22 mouse cellular contexts compared by ENCODE assay signal in genomic region chr5:119964751-119965150, GRCm38 (mm10).
"Had no signal": no experiment of that assay in that cellular context is flagged by ENCODE, and none has a peak within 500 bp of the region (broad histone marks: within the 10 kb centered on the region; RNA-seq: fewer than 3 reads in every experiment).

No protein-coding gene starts in this region.

- H3K27ac ChIP-seq: lung, embryonic 15.5 days; macrophage; midbrain, embryonic 10.5 days; midbrain, embryonic 12.5 days; neural tube, embryonic 13.5 days; neural tube, embryonic 15.5 days had no signal

- H3K9me3 ChIP-seq: lung, embryonic 15.5 days; megakaryocyte, embryonic 14.5 days; midbrain, embryonic 10.5 days; midbrain, embryonic 12.5 days; neural tube, embryonic 13.5 days; neural tube, embryonic 15.5 days had no signal

- H3K4me2 ChIP-seq: lung, embryonic 15.5 days; midbrain, embryonic 12.5 days; neural tube, embryonic 13.5 days; neural tube, embryonic 15.5 days had no signal

- H3K9ac ChIP-seq: lung, embryonic 15.5 days; midbrain, embryonic 12.5 days; neural tube, embryonic 13.5 days; neural tube, embryonic 15.5 days had no signal

- H3K36me3 ChIP-seq: lung, embryonic 15.5 days; midbrain, embryonic 10.5 days; midbrain, embryonic 12.5 days; neural tube, embryonic 13.5 days; neural tube, embryonic 15.5 days had no signal

- ATAC-seq: lung, postnatal 0 days; midbrain, embryonic 16.5 days had no signal

- H3K4me3 ChIP-seq: lung, embryonic 15.5 days; megakaryocyte, embryonic 14.5 days; midbrain, embryonic 10.5 days; midbrain, embryonic 12.5 days; myocyte; neural tube, embryonic 13.5 days; neural tube, embryonic 15.5 days had no signal

- H3K27me3 ChIP-seq: lung, embryonic 15.5 days; midbrain, embryonic 12.5 days; neural tube, embryonic 13.5 days; neural tube, embryonic 15.5 days had no signal

- DNase-seq: lung, adult 2 months; lung, postnatal 14 days; lung, postnatal 36 days; midbrain, embryonic 14.5 days; retina, postnatal 1 day; right cerebral cortex, adult 18-20 months; right cerebral cortex, postnatal 25 days; right cerebral cortex, postnatal 4 days; spleen, adult 18-20 months; thymus, adult 18-20 months; thymus, postnatal 14 days; thymus, postnatal 36 days had no signal

- H3K4me1 ChIP-seq: lung, embryonic 15.5 days; megakaryocyte, embryonic 14.5 days; midbrain, embryonic 10.5 days; midbrain, embryonic 12.5 days had no signal
